Mouse (Mus musculus) kidney, adult 2 months (tissue): ENCODE measurements around the gene BC048679.

Experiments used
- CTCF ChIP-seq: fragments of 200-500 bp; conservative IDR thresholded peaks from 2 replicates; pipeline ENCODE4 v1.5.1; 2011; ENCODE audit warnings: low read depth, mild to moderate bottlenecking, control low read depth, low read length, moderate library complexity, mixed read lengths; ENCODE audit not compliant: insufficient read depth, insufficient read length
- POLR2A ChIP-seq: fragments of 200-500 bp; IDR thresholded peaks from one replicate; pipeline ENCODE4 v1.6.1; 2011; ENCODE audit warnings: low read depth, low read length, control low read depth

DNA sequence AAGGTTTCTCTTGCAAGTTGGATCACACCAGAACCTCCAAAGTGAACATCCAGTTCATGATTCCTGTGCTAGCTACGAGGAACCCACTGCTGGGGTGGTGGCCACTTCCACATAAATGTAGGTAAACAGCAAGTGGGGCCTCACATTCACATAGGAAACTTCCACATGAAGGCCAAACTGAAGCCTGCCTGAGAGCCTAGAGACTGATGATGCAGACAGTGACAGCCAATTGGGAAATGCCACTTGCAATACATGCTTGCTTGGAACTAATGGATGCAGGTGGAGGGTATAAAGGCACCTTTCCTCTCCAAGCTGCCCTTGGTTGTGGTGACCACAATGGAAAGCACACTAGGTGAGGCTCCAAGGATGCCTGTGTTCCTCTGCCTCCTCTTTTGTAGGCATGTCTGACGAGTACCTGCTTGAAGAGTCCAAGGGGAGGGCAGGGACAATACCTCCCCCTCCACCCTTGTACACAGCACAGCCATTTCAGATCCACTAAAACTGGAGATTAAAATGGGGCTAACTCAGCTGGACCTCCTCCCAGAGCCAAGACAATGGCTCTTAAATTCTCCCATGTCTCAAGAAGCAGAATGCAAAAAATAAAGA, 40.1 kb upstream of the BC048679 start:
- TF ChIP-seq CTCF (no peak), POLR2A (no peak)
